Mouse (Mus musculus): ENCODE data around the gene S100a10. TPM values are rescaled to one million over a fixed set of nuclear protein-coding genes. Genes with fewer than 3 reads are reported as not detected.
"Not testable (repeated sequence)": the region's sequence is repeated elsewhere in the genome, so short reads cannot be mapped to it uniquely, and the experiment has no call there.

S100a10 gene
- total RNA-seq (2015) (967 and 993 TPM in 2 replicates), total RNA-seq (2017) (1,318 and 1,661 TPM in 2 replicates)

DNA sequence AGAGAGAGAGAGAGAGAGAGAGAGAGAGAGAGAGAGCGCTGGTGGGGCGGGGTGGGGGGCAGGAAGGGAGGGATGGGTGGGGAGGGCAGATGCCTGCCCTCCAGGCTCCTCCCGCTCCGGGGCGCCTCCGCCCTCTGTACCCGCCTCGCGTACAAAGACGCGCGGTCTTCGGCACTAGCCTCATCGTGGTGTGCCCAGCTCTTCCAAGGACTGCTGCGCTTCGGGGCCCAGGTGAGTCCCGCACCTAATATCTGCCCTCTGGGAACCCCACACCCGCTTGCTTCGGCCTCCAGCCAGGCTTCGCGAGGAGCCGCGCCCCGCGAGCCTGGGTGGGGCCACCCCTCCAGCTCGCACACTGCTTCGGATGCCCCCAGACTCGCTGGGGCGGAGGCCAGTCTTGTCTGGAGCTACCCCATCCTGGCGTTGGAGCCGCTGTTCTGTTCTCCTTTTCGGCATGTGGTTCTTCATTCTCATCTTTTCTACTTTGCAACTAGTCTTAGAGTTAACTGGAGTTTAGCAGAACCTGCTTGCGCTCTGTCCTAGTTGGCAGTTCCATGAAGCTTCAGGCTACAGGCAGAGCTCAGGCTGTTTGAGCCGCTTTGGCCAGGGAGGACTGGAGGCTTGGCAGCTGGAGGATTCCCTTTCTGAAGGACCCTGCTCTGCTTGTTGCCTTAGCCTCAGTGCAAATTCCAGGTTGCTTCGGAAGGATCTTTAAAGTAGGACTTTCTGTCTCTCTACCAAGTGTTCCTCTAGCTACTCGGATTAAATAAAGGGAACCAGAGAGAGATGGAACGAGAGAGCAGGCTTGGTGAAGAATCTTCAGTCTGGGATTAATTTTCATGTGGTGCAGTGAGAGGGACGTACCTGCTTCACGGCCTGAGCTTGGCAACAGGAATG is at the start of gene S100a10:
Gene S100a10, plus strand, starts transcription at position 100 of the 897 bp plus-strand sequence.
- peak; percentile 60 for ATAC-seq (ENCODE audit: poor library complexity, severe bottlenecking)

DNA sequence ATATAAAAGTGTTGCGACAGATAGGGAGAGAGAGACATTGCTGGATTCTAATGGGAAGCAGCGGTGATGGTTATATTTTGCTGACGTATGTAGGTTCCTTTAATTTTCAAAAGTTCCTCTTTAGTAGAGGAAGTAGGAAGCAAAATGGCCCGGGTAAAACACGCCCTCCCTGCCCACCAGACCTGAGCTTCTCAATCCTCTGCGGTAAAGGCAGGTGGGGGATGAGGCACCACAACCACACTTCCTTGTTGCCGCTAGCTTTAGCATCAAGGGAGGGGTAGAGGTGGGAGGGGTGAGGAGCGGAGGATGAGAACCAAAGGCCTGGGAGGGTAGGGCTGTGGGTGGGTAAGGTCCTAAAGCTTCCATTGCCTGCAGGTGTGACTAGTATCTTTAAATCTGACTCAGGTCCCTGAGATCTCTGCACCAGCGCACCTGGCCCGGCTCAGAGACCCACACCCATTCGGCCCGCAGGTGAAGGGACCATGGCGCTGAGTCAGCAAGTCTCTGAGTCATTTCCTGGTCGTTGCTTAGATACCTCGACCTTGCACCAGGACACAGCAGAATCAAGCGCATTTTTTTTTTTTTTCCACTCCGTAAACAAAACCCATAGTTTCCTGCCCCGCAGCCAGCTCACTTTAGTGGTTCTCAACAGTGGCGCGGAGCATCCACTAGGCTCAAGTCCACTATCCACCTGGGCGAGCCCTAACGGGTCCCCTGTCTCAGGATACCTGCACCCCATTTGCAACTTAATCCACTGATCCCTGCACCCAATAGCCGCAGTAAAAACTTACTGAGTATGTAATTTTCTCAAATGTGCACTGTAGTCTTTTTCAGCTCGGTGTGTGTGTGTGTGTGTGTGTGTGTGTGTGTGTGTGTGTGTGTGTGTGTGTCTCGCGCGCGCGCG is 48.7 kb upstream of the S100a10 start:
- peak; percentile 89 for ATAC-seq (ENCODE audit: poor library complexity, severe bottlenecking)

- ATAC-seq (ENCODE audit: poor library complexity, severe bottlenecking): no peak
These were observed 48.0 kb upstream of the S100a10 start for GRCm38 (mm10) chr3:93506881-93507325.

- ATAC-seq (ENCODE audit: poor library complexity, severe bottlenecking): no peak
These were observed 45.6 kb upstream of the S100a10 start for GRCm38 (mm10) chr3:93509301-93509700.

DNA sequence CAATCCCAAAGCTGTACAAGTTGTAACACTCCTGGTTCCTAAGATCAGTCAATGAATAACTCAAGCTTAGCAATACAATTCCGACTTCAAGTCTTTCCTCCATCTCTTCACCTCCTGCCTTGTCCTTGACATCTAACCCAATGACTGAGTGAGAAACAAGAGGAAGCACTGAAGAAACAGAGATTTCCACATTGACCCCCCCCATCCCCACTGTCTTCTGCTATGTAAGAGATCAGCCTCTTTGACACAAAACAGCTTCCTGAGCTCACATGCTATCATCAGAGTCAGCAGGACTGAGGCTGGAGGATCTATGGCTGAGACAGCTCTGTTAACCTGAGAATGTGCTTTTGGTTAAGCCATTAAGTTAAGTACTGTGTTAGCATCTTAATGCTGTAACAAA is 43.8 kb upstream of the S100a10 start:
- peak; percentile 62 for ATAC-seq (ENCODE audit: poor library complexity, severe bottlenecking)

GRCm38 (mm10) chr3:93511801-93512200 is 43.1 kb upstream of the S100a10 start:
- ATAC-seq (ENCODE audit: poor library complexity, severe bottlenecking): peak; percentile 59

- peak; percentile 63 for ATAC-seq (ENCODE audit: poor library complexity, severe bottlenecking)
These were observed 42.3 kb upstream of the S100a10 start for GRCm38 (mm10) chr3:93512386-93513101.

GRCm38 (mm10) chr3:93514628-93515027 is 40.3 kb upstream of the S100a10 start:
- no peak for ATAC-seq (ENCODE audit: poor library complexity, severe bottlenecking)

DNA sequence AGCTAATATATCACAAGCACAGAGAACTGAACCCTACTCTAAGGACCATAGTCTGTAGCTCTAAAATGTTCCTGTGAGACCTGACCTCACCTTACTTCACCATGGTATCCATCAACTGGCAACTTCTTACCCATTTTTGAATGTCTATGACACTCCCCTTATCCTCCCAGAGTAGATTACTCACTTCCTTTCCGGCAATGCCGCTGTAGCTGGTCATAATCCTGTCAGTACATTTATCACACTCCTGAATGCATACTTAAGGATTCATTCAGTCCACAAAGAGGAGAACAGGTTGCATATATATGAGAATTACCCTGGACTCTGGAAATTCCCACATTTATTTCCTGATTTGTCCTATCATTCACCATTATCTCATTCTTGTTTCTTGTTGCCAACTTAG is 37.5 kb upstream of the S100a10 start:
- ATAC-seq (ENCODE audit: poor library complexity, severe bottlenecking): no peak

DNA sequence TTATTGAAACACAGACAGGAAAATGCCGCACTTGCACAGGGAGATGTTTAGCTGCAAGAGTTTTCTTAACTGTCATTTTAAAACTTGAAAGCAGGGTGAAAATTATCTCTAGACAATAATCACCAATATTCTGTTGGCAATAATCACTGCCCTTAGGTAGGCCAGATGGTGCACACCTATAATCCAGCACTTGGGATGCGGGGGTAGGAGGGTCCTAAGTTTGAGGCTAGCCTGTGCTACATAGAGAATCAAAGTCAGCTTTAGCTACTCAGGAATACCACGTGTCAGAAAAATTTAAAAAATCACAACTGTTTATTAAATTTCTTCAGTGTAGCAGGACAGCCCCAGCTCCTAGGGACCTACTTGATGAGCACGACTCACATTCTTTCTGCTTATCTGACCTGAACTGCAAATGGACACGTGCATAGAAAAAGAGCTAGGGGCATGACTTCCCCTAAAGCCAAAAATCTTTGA is 35.0 kb upstream of the S100a10 start:
- no peak for ATAC-seq (ENCODE audit: poor library complexity, severe bottlenecking)

GRCm38 (mm10) chr3:93520330-93521193 is 34.3 kb upstream of the S100a10 start, which contains the start of gene S100a11:
S100a11 (plus strand) TSS chr3:93520488.
- peak; percentile 80 for ATAC-seq (ENCODE audit: poor library complexity, severe bottlenecking)

- peak; percentile 54 for ATAC-seq (ENCODE audit: poor library complexity, severe bottlenecking)
These were observed 33.3 kb upstream of the S100a10 start for GRCm38 (mm10) chr3:93521462-93522057.

GRCm38 (mm10) chr3:93522611-93523010 is 32.3 kb upstream of the S100a10 start:
- no peak for ATAC-seq (ENCODE audit: poor library complexity, severe bottlenecking)

DNA sequence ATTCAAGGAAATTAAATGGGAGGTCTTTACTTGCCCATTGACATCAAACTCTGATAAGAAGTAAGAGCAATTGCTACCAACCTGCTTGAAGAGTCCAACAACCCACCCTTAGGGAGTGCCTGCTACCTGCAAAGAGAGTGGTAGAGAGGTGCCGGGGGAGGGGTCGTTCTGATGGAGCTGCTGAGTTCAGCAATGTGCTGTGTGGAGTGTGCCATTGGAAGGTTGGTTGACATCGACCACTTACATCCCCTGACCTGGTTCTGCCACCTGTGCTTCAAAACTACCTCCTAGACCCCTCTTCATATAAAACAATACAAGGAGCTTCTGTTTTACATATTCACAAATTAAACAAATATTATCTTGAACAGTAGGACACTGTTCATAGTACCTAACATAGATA is 27.6 kb upstream of the S100a10 start:
- no peak for ATAC-seq (ENCODE audit: poor library complexity, severe bottlenecking)

- ATAC-seq (ENCODE audit: poor library complexity, severe bottlenecking): peak; percentile 31; the same call in 1 of the 2 replicates
These were observed 26.1 kb upstream of the S100a10 start for GRCm38 (mm10) chr3:93528807-93529206.

GRCm38 (mm10) chr3:93537068-93537576 is 17.8 kb upstream of the S100a10 start:
- ATAC-seq (ENCODE audit: poor library complexity, severe bottlenecking): no peak

- ATAC-seq (ENCODE audit: poor library complexity, severe bottlenecking): no peak
These were observed 16.4 kb upstream of the S100a10 start for GRCm38 (mm10) chr3:93538486-93538885.

DNA sequence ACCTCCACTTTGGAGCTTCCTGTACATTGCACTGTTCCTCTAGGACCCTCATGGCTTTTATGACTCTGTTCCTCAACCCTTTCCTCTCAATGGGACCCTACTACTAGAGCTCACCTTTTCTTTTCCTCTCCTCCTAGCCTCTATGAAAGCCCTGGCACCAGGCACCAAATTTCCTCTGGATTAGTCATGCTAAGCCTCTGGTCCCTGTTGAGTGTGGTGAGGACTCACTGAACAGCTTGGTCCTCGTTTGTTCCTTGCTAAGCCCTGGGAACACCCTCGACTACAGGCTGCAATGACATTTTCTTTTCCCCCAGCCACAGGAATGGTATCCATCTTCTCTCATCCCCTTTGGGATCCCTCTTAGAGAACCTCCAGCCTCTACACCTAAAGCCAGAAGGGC is 13.4 kb upstream of the S100a10 start:
- ATAC-seq (ENCODE audit: poor library complexity, severe bottlenecking): no peak

GRCm38 (mm10) chr3:93544170-93544569 is 10.7 kb upstream of the S100a10 start:
- ATAC-seq (ENCODE audit: poor library complexity, severe bottlenecking): not testable (repeated sequence)

All from megakaryocyte, adult 5-6 weeks (primary cell).